Mouse (Mus musculus) CD4-positive, CD25-positive, alpha-beta regulatory T cell, adult 2 months (primary cell): Measurements from ENCODE around the gene Tle4.

ENCODE experiments used
- DNase-seq: peaks from one replicate; pipeline ENCODE4 v3.0.0-alpha.2; 2012; ENCODE audit warnings: low read depth, low spot score

Tle4 gene

GRCm38 (mm10) chr19:14532861-14533260, 65.0 kb downstream of the Tle4 start:
- DNase-seq = no peak

- no peak for DNase-seq
These were observed 77.6 kb downstream of the Tle4 start for GRCm38 (mm10) chr19:14520098-14520802.

GRCm38 (mm10) chr19:14519186-14519585, 78.7 kb downstream of the Tle4 start:
- DNase-seq = no peak

GRCm38 (mm10) chr19:14518438-14519044, 79.3 kb downstream of the Tle4 start:
- no peak for DNase-seq

GRCm38 (mm10) chr19:14516420-14516819, 81.4 kb downstream of the Tle4 start:
- DNase-seq = no peak

- no peak for DNase-seq
These were observed 89.0 kb downstream of the Tle4 start for GRCm38 (mm10) chr19:14508819-14509218.

GRCm38 (mm10) chr19:14507911-14508310, 89.9 kb downstream of the Tle4 start:
- no peak for DNase-seq

GRCm38 (mm10) chr19:14506875-14507670, 90.8 kb downstream of the Tle4 start:
- DNase-seq = peak; percentile 7

- peak; percentile 14 for DNase-seq
These were observed 91.8 kb downstream of the Tle4 start for GRCm38 (mm10) chr19:14505885-14506548.

- no peak for DNase-seq
These were observed 92.5 kb downstream of the Tle4 start for GRCm38 (mm10) chr19:14505401-14505800.

- DNase-seq = peak; percentile 7
These were observed 94.0 kb downstream of the Tle4 start for GRCm38 (mm10) chr19:14503862-14504261.

- DNase-seq = no peak
These were observed 95.6 kb downstream of the Tle4 start for GRCm38 (mm10) chr19:14502234-14502633.

- no peak for DNase-seq
These were observed 97.9 kb downstream of the Tle4 start for GRCm38 (mm10) chr19:14499835-14500425.

- no peak for DNase-seq
These were observed 104.8 kb downstream of the Tle4 start for GRCm38 (mm10) chr19:14493047-14493446.

- no peak for DNase-seq
These were observed 110.7 kb downstream of the Tle4 start for GRCm38 (mm10) chr19:14487180-14487579.

GRCm38 (mm10) chr19:14485176-14485575, 112.7 kb downstream of the Tle4 start:
- no peak for DNase-seq

GRCm38 (mm10) chr19:14482562-14483138, 115.2 kb downstream of the Tle4 start:
- no peak for DNase-seq

GRCm38 (mm10) chr19:14481796-14482561, 115.9 kb downstream of the Tle4 start:
- no peak for DNase-seq

GRCm38 (mm10) chr19:14479711-14480110, 118.1 kb downstream of the Tle4 start:
- no peak for DNase-seq

GRCm38 (mm10) chr19:14469325-14469724, 128.5 kb downstream of the Tle4 start:
- no peak for DNase-seq
